Mouse (Mus musculus) cerebellum, adult 2 months (tissue): Measurements from ENCODE around the gene Plekha5.

ENCODE experiments used
- CTCF ChIP-seq: fragments of 200-500 bp; IDR thresholded peaks from 2 replicates; pipeline ENCODE4 v1.5.1; 2011; ENCODE audit warnings: low read depth, mild to moderate bottlenecking, control low read depth, low read length, moderate library complexity, borderline replicate concordance; ENCODE audit not compliant: insufficient read depth
- POLR2A ChIP-seq: fragments of 200-500 bp; IDR thresholded peaks from 2 replicates; pipeline ENCODE4 v1.6.1; 2011; ENCODE audit warnings: low read length, control low read depth, borderline replicate concordance; ENCODE audit not compliant: insufficient read depth

GRCm38 (mm10) chr6:140519019-140519418 is 95.2 kb downstream of the Plekha5 start:
- 0 out of 2 replicates have a peak, but pooled peaks have one; percentile 14 for TF ChIP-seq POLR2A
- no peak for TF ChIP-seq CTCF
